Mouse (Mus musculus): ENCODE results near the gene Smco2. TPM values are rescaled to one million over a fixed set of nuclear protein-coding genes. Genes with fewer than 3 reads are reported as not detected.

Smco2 gene
- total and polyA plus RNA-seq, 3 experiments: 0.76 to 2.0 (median 2.0) TPM

DNA sequence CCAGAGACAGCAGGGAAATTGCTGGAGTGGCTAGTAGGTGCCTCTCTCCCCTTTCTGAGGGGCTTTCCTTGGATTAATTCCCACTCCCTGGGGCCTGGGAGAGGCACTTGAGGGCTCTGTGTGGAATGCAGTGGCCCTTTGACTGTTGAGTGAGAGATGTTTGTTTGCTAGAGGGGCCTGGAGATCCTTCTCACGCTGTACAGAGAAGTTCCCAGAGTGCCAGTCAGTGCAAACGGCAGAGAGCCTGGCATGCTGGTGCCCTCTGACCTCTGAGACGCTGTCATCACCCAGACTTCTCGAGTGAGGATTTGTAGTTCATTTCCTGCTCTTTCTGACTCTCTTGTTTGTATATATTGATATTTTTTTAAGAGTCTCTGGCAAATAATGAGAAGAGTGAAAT is 14.1 kb upstream of the Smco2 start:
- no peak for TF ChIP-seq EP300 (IDR thresholded peaks at IDR 0.05; ENCODE audit: insufficient read depth, low read depth, low read length)
- WGBS: 52% methylated on average over 4 of the region's 4 CpGs

DNA sequence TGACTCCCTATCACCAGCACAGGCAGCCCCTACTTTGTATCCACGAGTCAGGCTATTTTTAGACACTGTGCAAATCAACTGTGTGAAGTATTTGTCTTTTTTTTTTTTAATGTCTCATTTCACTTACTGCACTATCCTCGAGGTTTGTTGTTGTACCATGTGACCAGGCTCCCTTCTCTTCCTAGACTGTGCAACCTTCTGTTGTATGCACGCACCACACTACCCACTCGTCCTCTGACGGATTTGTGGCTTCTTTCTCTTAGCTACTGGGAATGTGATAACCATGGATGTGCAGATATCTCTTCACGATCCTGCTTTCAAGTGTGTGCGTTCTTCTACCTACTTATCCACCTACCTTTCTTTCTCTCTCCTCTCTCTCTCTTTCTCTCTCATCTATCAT is 12.6 kb upstream of the Smco2 start:
- no peaks in the 10 kb centered on the region for H3K27me3 ChIP-seq (ENCODE audit: control insufficient read depth, insufficient read depth, low read length)
- H3K79me2 ChIP-seq (replicated peaks; ENCODE audit: control insufficient read depth, insufficient read depth, low read length): no peaks in the 10 kb centered on the region
- H3K4me3 ChIP-seq: no peak overlapping the region
- intact Hi-C loops (cut with DNase I): loop anchor here (5.0 to 10.0 kb wide), 2 partner anchors 50 to 1117 kb away; partner anchors contain the start of gene Ppfibp1
- H3K4me1 ChIP-seq (ENCODE audit: control insufficient read depth, insufficient read depth, low read length): peaks cover 4% of the 10 kb centered on the region
- no peak overlapping the region for H3K9ac ChIP-seq (ENCODE audit: low read depth, low read length)
- no peaks in the 10 kb centered on the region for H3K36me3 ChIP-seq (ENCODE audit: control insufficient read depth, insufficient read depth, low read length)
- TF ChIP-seq EP300 (IDR thresholded peaks at IDR 0.05; ENCODE audit: insufficient read depth, low read depth, low read length) (no peak), POLR2A (IDR thresholded peaks at IDR 0.05; ENCODE audit: insufficient read depth, low read depth, low read length) (no peak), CTCF (IDR thresholded peaks at IDR 0.05) (no peak)
- no peak overlapping the region for H3K27ac ChIP-seq
- 62% methylated on average over 7 of the region's 7 CpGs for WGBS
- DNase-seq: no peak

More for the DNA sequence above, 14.1 kb upstream of the Smco2 start:
- no peak for DNase-seq
- no peak overlapping the region for H3K27ac ChIP-seq
- no peak overlapping the region for H3K9ac ChIP-seq (ENCODE audit: low read depth, low read length)
- H3K4me3 ChIP-seq: no peak overlapping the region
- H3K27me3 ChIP-seq (ENCODE audit: control insufficient read depth, insufficient read depth, low read length): no peaks in the 10 kb centered on the region
- H3K79me2 ChIP-seq (replicated peaks; ENCODE audit: control insufficient read depth, insufficient read depth, low read length): no peaks in the 10 kb centered on the region
- H3K36me3 ChIP-seq (ENCODE audit: control insufficient read depth, insufficient read depth, low read length): no peaks in the 10 kb centered on the region
- H3K4me1 ChIP-seq (ENCODE audit: control insufficient read depth, insufficient read depth, low read length): peaks cover 4% of the 10 kb centered on the region
- intact Hi-C loops (cut with DNase I): loop anchor here (5.0 to 10.0 kb wide), 2 partner anchors 52 to 1119 kb away; partner anchors contain the start of gene Ppfibp1

DNA sequence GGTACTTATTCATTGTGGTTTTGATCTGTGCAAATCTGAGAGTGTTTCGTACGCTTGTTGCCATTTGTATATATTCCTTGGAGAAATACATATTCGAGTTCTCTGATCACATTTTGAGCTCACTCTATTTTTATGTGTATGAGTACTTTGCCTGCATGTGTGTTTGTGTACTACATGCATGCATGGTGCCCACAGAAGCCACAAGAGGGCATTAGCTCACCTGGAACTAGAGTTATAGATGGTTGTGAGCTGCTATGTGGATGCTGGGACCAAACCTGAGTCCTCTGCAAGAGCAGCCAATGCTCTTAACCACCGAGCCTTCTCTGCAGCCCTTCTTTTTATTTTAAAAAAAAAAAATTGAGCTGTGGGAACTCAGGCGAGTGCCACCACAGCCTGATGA is 11.5 kb upstream of the Smco2 start:
- intact Hi-C loops (cut with DNase I): loop anchor here (5.0 to 10.0 kb wide), 2 partner anchors 49 to 1116 kb away; partner anchors contain the start of gene Ppfibp1
- Histone ChIP-seq H3K27me3 (ENCODE audit: control insufficient read depth, insufficient read depth, low read length) (no peaks in the 10 kb centered on the region), H3K4me1 (ENCODE audit: control insufficient read depth, insufficient read depth, low read length) (peaks cover 4% of the 10 kb centered on the region), H3K9ac (ENCODE audit: low read depth, low read length) (no peak overlapping the region), H3K27ac (no peak overlapping the region), H3K79me2 (replicated peaks; ENCODE audit: control insufficient read depth, insufficient read depth, low read length) (no peaks in the 10 kb centered on the region), H3K36me3 (ENCODE audit: control insufficient read depth, insufficient read depth, low read length) (no peaks in the 10 kb centered on the region), H3K4me3 (no peak overlapping the region)
- WGBS: 95% methylated on average over 5 of the region's 5 CpGs
- no peak for DNase-seq
- TF ChIP-seq EP300 (IDR thresholded peaks at IDR 0.05; ENCODE audit: insufficient read depth, low read depth, low read length) (no peak), POLR2A (IDR thresholded peaks at IDR 0.05; ENCODE audit: insufficient read depth, low read depth, low read length) (no peak), CTCF (IDR thresholded peaks at IDR 0.05) (peak; percentile 36)

DNA sequence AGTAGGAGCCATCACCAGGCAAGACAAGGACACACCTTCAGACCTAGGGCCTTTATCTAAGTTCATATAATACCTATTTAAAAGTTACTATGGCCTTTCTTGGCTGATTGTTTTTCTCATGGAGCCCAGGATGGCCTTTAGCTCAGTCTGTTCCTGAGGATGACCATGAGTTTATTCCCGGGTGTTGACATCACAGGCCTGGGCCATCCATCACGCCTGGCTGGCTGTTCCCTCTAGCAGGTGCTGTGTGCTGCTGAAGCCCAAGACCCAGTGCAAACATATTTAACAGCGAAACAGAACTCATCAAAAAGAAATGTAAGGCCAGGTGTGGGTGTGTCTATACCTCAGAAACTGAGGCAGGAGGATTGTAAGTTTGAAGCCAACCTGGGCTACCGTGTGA is 11.0 kb upstream of the Smco2 start:
- H3K27ac ChIP-seq: no peak overlapping the region
- no peaks in the 10 kb centered on the region for H3K27me3 ChIP-seq (ENCODE audit: control insufficient read depth, insufficient read depth, low read length)
- 95% methylated on average over 4 of the region's 4 CpGs for WGBS
- TF ChIP-seq EP300 (IDR thresholded peaks at IDR 0.05; ENCODE audit: insufficient read depth, low read depth, low read length) (no peak), CTCF (IDR thresholded peaks at IDR 0.05) (no peak)
- DNase-seq: no peak
- no peaks in the 10 kb centered on the region for H3K79me2 ChIP-seq (replicated peaks; ENCODE audit: control insufficient read depth, insufficient read depth, low read length)
- intact Hi-C loops (cut with DNase I): loop anchor here (5.0 to 10.0 kb wide), 2 partner anchors 48 to 1116 kb away; partner anchors contain the start of gene Ppfibp1
- H3K4me1 ChIP-seq (ENCODE audit: control insufficient read depth, insufficient read depth, low read length): peaks cover 2% of the 10 kb centered on the region
- no peaks in the 10 kb centered on the region for H3K36me3 ChIP-seq (ENCODE audit: control insufficient read depth, insufficient read depth, low read length)
- H3K4me3 ChIP-seq: no peak overlapping the region
- no peak overlapping the region for H3K9ac ChIP-seq (ENCODE audit: low read depth, low read length)

DNA sequence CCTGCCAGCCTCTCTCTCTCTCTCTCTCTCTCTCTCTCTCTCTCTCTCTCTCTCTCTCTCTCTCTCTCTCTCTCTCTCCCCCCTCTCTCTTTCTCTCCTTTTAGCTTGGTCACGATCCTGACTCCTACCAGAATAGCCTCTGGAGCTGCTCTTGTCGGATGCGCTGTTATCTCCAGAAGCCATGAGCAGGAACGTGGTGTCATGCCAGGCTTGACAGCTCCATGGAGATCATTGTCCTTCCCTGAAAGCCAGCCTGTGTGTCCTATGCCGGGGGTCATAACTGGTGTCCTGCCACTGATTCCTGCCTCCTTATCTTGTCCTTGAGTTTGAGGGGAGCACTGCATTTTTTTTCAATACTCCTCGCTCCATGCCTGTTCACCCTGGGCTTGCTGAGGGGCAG is 5.0 kb upstream of the Smco2 start:
- H3K36me3 ChIP-seq (ENCODE audit: control insufficient read depth, insufficient read depth, low read length): no peaks in the 10 kb centered on the region
- no peak overlapping the region for H3K4me3 ChIP-seq
- H3K27ac ChIP-seq: peak overlapping the region; percentile 31
- DNase-seq: peak in 1 of 2 experiments; percentile 47
- WGBS: 59% methylated on average over 6 of the region's 6 CpGs
- H3K79me2 ChIP-seq (replicated peaks; ENCODE audit: control insufficient read depth, insufficient read depth, low read length): no peaks in the 10 kb centered on the region
- intact Hi-C loops (cut with DNase I): no loop called here
- H3K9ac ChIP-seq (ENCODE audit: low read depth, low read length): no peak overlapping the region
- H3K4me1 ChIP-seq (ENCODE audit: control insufficient read depth, insufficient read depth, low read length): peaks cover 12% of the 10 kb centered on the region
- TF ChIP-seq POLR2A (IDR thresholded peaks at IDR 0.05; ENCODE audit: insufficient read depth, low read depth, low read length): no peak
- TF ChIP-seq EP300 (IDR thresholded peaks at IDR 0.05; ENCODE audit: insufficient read depth, low read depth, low read length): peak; percentile 70; the same call in 1 of the 2 replicates
- H3K27me3 ChIP-seq (ENCODE audit: control insufficient read depth, insufficient read depth, low read length): no peaks in the 10 kb centered on the region

DNA sequence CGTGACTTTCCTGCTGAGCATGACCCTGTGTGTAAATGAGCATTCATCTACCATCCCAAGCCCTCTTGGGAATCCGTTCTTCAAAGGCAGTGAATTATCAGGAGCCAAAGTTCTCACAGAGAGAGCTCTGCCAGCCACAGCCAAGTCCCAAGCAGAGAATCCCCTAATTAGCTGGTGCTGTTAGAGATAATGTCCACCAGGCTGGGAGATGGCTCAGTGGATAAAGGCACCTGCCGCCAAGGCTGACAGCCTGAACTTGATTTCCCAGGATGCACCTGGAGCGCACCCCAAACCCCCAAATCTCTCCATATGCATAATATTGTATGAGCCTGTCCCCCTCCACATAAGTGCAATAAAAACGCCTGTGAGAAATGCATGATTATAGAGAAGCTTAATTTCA is 4.6 kb upstream of the Smco2 start:
- Histone ChIP-seq H3K4me1 (ENCODE audit: control insufficient read depth, insufficient read depth, low read length) (peaks cover 12% of the 10 kb centered on the region), H3K9ac (ENCODE audit: low read depth, low read length) (no peak overlapping the region), H3K79me2 (replicated peaks; ENCODE audit: control insufficient read depth, insufficient read depth, low read length) (no peaks in the 10 kb centered on the region), H3K4me3 (no peak overlapping the region), H3K36me3 (ENCODE audit: control insufficient read depth, insufficient read depth, low read length) (no peaks in the 10 kb centered on the region), H3K27ac (peak overlapping the region; percentile 31), H3K27me3 (ENCODE audit: control insufficient read depth, insufficient read depth, low read length) (no peaks in the 10 kb centered on the region)
- intact Hi-C loops (cut with DNase I): no loop called here
- WGBS: 80% methylated on average over 5 of the region's 5 CpGs
- TF ChIP-seq CTCF (IDR thresholded peaks at IDR 0.05) (no peak), EP300 (IDR thresholded peaks at IDR 0.05; ENCODE audit: insufficient read depth, low read depth, low read length) (no peak), POLR2A (IDR thresholded peaks at IDR 0.05; ENCODE audit: insufficient read depth, low read depth, low read length) (no peak)
- no peak for DNase-seq
